In the genomic region with DNA sequence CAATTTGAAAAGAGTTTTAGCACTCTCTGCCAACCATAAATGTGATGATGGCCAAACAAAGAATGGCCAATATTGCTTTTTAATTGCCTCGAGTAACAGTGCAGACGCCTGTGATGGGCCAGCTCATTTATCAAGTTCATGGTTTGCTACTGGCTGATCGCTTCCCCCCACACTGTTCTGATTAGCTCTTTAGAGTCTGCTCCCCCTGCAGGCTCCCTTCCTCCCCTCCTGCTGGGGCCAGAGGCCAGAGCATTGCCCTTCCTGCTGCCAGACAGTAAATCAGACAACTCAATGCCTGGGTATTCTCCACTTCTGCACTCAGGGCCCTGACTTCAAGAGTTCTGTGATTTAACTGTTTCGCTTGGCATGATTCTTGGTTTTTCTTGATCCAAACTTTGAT, we compare ENCODE assay signal across 13 mouse cellular contexts.
DNase-seq lines count a peak whose midpoint lies in the region; ATAC-seq and TF ChIP-seq lines count a peak whose summit lies in the region.
"Had no signal": no experiment of that assay in that cellular context is flagged by ENCODE, and none has a peak within 500 bp of the region (broad histone marks: within the 10 kb centered on the region; RNA-seq: fewer than 3 reads in every experiment).

No protein-coding gene starts in this region.

- 0 out of 2 replicates have a peak, but pooled peaks have one; percentile 16 for TF ChIP-seq CTCF in lung, embryonic 14.5 days (IDR thresholded peaks at IDR 0.05; ENCODE audit: low read depth)
- TF ChIP-seq CTCF in lung, adult 2 months (IDR thresholded peaks at IDR 0.05; ENCODE audit: insufficient read depth, low read length), result no peak

- H3K9me3 ChIP-seq in lung, embryonic 14.5 days (ENCODE audit: low read depth, low read length), result no peaks in the 10 kb centered on the region
- no peaks in the 10 kb centered on the region for H3K9me3 ChIP-seq in kidney, embryonic 14.5 days (ENCODE audit: control insufficient read depth, low read length)
- H3K9me3 ChIP-seq in neural tube, embryonic 13.5 days, result no peaks in the 10 kb centered on the region
- H3K9me3 ChIP-seq: forebrain, embryonic 10.5 days; midbrain, embryonic 15.5 days had no signal

- peak; percentile 38; the same call in 1 of the 2 replicates for ATAC-seq in lung, embryonic 14.5 days (ENCODE audit: insufficient read depth)
- peak; percentile 91 for ATAC-seq in kidney, embryonic 14.5 days (ENCODE audit: low FRiP score, low TSS enrichment)
- peak; percentile 63 for ATAC-seq in neural tube, embryonic 13.5 days (ENCODE audit: low read depth)
- ATAC-seq: midbrain, embryonic 15.5 days had no signal

- no peaks in the 10 kb centered on the region for H3K36me3 ChIP-seq in lung, embryonic 14.5 days (ENCODE audit: insufficient read depth)
- no peaks in the 10 kb centered on the region for H3K36me3 ChIP-seq in kidney, embryonic 14.5 days (ENCODE audit: control insufficient read depth, insufficient read depth, low read length)
- no peaks in the 10 kb centered on the region for H3K36me3 ChIP-seq in neural tube, embryonic 13.5 days
- H3K36me3 ChIP-seq: forebrain, embryonic 10.5 days; midbrain, embryonic 15.5 days had no signal

- no peak overlapping the region for H3K9ac ChIP-seq in lung, embryonic 14.5 days
- H3K9ac ChIP-seq in kidney, embryonic 14.5 days (ENCODE audit: low read depth, low read length), result no peak overlapping the region
- no peak overlapping the region for H3K9ac ChIP-seq in neural tube, embryonic 13.5 days
- H3K9ac ChIP-seq: midbrain, embryonic 15.5 days had no signal

- H3K4me1 ChIP-seq in lung, embryonic 14.5 days (ENCODE audit: insufficient read depth), result no peaks in the 10 kb centered on the region
- no peaks in the 10 kb centered on the region for H3K4me1 ChIP-seq in lung, adult 2 months (ENCODE audit: control insufficient read depth, insufficient read depth, low read length)
- no peaks in the 10 kb centered on the region for H3K4me1 ChIP-seq in kidney, embryonic 14.5 days (ENCODE audit: control insufficient read depth, insufficient read depth, low read length)
- peaks cover 4% of the 10 kb centered on the region for H3K4me1 ChIP-seq in neural tube, embryonic 13.5 days (replicated peaks)
- H3K4me1 ChIP-seq: midbrain, embryonic 15.5 days had no signal

- DNase-seq in adrenal gland, postnatal 36 days, result peak; percentile 11 to 21
- no peak for DNase-seq in adrenal gland, adult 8-10 months
- peak; percentile 35 for DNase-seq in lung, embryonic 14.5 days
- DNase-seq in lung, adult 2 months, result no peak
- no peak for DNase-seq in cerebellum, adult 18-20 months
- no peak for DNase-seq in frontal cortex, postnatal 10 days (ENCODE audit: low spot score in 2 of 2)
- DNase-seq: cerebellum, postnatal 25 days; lung, adult 18-20 months; right cerebral cortex, adult 18-20 months had no signal

- H3K4me2 ChIP-seq in lung, embryonic 14.5 days, result no peak overlapping the region
- H3K4me2 ChIP-seq in kidney, embryonic 14.5 days (replicated peaks; ENCODE audit: low read depth, low read length), result no peak overlapping the region
- H3K4me2 ChIP-seq in neural tube, embryonic 13.5 days, result no peak overlapping the region
- H3K4me2 ChIP-seq: midbrain, embryonic 15.5 days had no signal

- H3K27me3 ChIP-seq in lung, embryonic 14.5 days (ENCODE audit: insufficient read depth, low read length), result no peaks in the 10 kb centered on the region
- no peaks in the 10 kb centered on the region for H3K27me3 ChIP-seq in kidney, embryonic 14.5 days (ENCODE audit: control insufficient read depth, insufficient read depth, low read length)
- peaks cover 15% of the 10 kb centered on the region for H3K27me3 ChIP-seq in neural tube, embryonic 13.5 days
- H3K27me3 ChIP-seq: midbrain, embryonic 15.5 days had no signal

- WGBS in lung, embryonic 14.5 days, result 36% methylated on average over 4 of the region's 4 CpGs
- WGBS in lung, adult 2 months, result 54% methylated on average over 4 of the region's 4 CpGs
- 15% methylated on average over 4 of the region's 4 CpGs for WGBS in kidney, embryonic 14.5 days
- WGBS in neural tube, embryonic 13.5 days, result 10% methylated on average over 4 of the region's 4 CpGs

- no peak overlapping the region for H3K4me3 ChIP-seq in lung, embryonic 14.5 days (ENCODE audit: low read depth, low read length)
- no peak overlapping the region for H3K4me3 ChIP-seq in lung, adult 2 months (replicated peaks; ENCODE audit: extremely low read depth, low read depth, low read length)
- H3K4me3 ChIP-seq in kidney, embryonic 14.5 days (ENCODE audit: low read length), result no peak overlapping the region
- H3K4me3 ChIP-seq in neural tube, embryonic 13.5 days, result no peak overlapping the region
- H3K4me3 ChIP-seq: forebrain, embryonic 10.5 days; midbrain, embryonic 15.5 days had no signal

- H3K27ac ChIP-seq in lung, embryonic 14.5 days (ENCODE audit: low read depth), result no peak overlapping the region
- H3K27ac ChIP-seq in kidney, embryonic 14.5 days (ENCODE audit: low read depth, low read length), result no peak overlapping the region
- H3K27ac ChIP-seq in neural tube, embryonic 13.5 days (replicated peaks), result no peak overlapping the region
- H3K27ac ChIP-seq: forebrain, embryonic 10.5 days; midbrain, embryonic 15.5 days had no signal

- no peak for TF ChIP-seq POLR2A in lung, adult 2 months (IDR thresholded peaks at IDR 0.05; ENCODE audit: borderline replicate concordance, extremely low read depth, low read depth, low read length)

Comparison
In these comparisons a context has a peak if more than half of its experiments do, and no peak if none do; other contexts are left out.
1. DNase-seq: peak in adrenal gland, postnatal 36 days (2 of 2) and lung, embryonic 14.5 days (single experiment); none in adrenal gland, adult 8-10 months (single experiment), lung, adult 2 months (single experiment), cerebellum, adult 18-20 months (0 of 2) and frontal cortex, postnatal 10 days (0 of 2).
2. ATAC-seq: peak in every context shown above with its lines; median percentile 91 in kidney, embryonic 14.5 days; 63 in neural tube, embryonic 13.5 days; 38 in lung, embryonic 14.5 days.